ENCODE assay signal across 8 mouse cellular contexts in the genomic region with DNA sequence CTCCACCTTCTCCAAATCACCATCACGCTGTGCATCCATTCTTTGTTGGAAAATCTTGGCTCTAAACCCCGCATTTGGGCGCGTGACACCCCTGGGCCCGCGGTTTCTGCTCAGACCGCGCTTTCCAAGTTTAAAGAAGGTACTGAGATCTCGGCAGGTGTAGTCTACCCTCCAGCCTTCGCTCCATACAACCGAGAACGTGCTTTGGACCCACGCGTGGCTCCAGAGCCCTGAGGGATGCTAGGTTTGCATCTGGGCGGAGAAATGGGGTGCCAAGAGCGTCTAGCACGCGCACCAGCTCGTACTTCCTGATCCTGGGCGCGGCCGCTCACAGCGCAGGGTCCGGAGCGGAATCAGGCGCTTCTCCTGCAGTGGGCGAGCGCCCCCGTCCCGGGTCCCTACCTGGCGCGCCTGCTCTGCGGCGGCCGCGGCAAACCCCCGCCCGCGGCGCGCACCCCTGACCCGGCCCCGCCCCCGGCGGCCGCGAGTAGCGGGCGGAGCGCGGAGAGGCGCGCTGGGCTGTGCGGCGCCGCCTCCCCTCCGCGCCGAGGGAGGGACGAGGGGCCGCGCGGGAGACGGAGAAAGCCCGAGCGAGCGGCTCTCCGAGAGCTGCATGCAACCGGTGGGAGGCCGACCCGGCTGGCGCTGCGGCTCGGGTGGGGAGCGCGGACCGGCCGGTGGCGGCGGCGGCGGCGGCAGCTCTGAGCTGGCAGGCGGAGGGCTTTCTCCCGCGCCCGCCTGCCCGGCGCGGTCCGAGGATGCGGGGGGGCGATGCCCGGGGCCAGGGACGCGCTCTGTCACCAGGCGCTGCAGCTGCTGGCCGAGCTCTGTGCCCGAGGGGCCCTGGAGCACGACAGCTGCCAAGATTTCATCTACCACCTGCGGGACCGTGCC. TPM values are rescaled to one million over a fixed set of nuclear protein-coding genes. Genes with fewer than 3 reads are reported as not detected.
DNase-seq lines count a peak whose midpoint lies in the region; ATAC-seq lines count a peak whose summit lies in the region.

A gene (plus strand): TSS at position 497 of the 894 bp plus-strand sequence.

- H3K9me3 ChIP-seq in heart, embryonic 11.5 days (replicated peaks; ENCODE audit: control insufficient read depth, low read length), result no peaks in the 10 kb centered on the region
- H3K9me3 ChIP-seq in kidney, embryonic 14.5 days (ENCODE audit: control insufficient read depth, low read length), result no peaks in the 10 kb centered on the region
- H3K9me3 ChIP-seq in neural tube, embryonic 11.5 days (ENCODE audit: control insufficient read depth, low read length), result no peaks in the 10 kb centered on the region

- H3K27ac ChIP-seq in heart, embryonic 11.5 days (ENCODE audit: low read depth, low read length), result no peak within 1 kb of the TSS
- H3K27ac ChIP-seq in kidney, embryonic 14.5 days (ENCODE audit: low read depth, low read length), result no peak within 1 kb of the TSS
- H3K27ac ChIP-seq in neural tube, embryonic 11.5 days (ENCODE audit: low read depth, low read length), result no peak within 1 kb of the TSS

- H3K4me1 ChIP-seq in heart, embryonic 11.5 days (ENCODE audit: control insufficient read depth, insufficient read depth, low read length), result no peaks in the 10 kb centered on the region
- 0 out of 2 replicates have a peak, but pooled peaks cover 5% of the 10 kb centered on the region for H3K4me1 ChIP-seq in kidney, embryonic 14.5 days (ENCODE audit: control insufficient read depth, insufficient read depth, low read length)
- no peaks in the 10 kb centered on the region for H3K4me1 ChIP-seq in neural tube, embryonic 11.5 days (ENCODE audit: control insufficient read depth, insufficient read depth, low read length)

- ATAC-seq in heart, embryonic 11.5 days (replicated peaks; ENCODE audit: insufficient number of reproducible peaks, low FRiP score, low TSS enrichment), result peak; percentile 82
- ATAC-seq in kidney, embryonic 14.5 days (ENCODE audit: low FRiP score, low TSS enrichment), result peak; percentile 94
- peak; percentile 93 for ATAC-seq in neural tube, embryonic 11.5 days (ENCODE audit: insufficient read depth, low FRiP score, low TSS enrichment)

- WGBS in heart, embryonic 11.5 days (ENCODE audit: insufficient replicate concordance), result under 1% methylated on average over 83 of the region's 102 CpGs
- whole genome bisulfite sequencing in kidney, embryonic 14.5 days, result under 1% methylated on average over 58 of the region's 102 CpGs
- WGBS in neural tube, embryonic 11.5 days, result under 1% methylated on average over 53 of the region's 102 CpGs

- peak within 1 kb of the TSS; percentile 100 for H3K4me2 ChIP-seq in heart, embryonic 11.5 days
- peak within 1 kb of the TSS; percentile 89 for H3K4me2 ChIP-seq in kidney, embryonic 14.5 days (replicated peaks; ENCODE audit: low read depth, low read length)
- peak within 1 kb of the TSS; percentile 100 for H3K4me2 ChIP-seq in neural tube, embryonic 11.5 days (ENCODE audit: low read depth)

- H3K4me3 ChIP-seq in heart, embryonic 11.5 days (ENCODE audit: low read depth, low read length), result peak within 1 kb of the TSS; percentile 67
- H3K4me3 ChIP-seq in kidney, embryonic 14.5 days (ENCODE audit: low read length), result peak within 1 kb of the TSS; percentile 50
- peak within 1 kb of the TSS; percentile 69 for H3K4me3 ChIP-seq in neural tube, embryonic 11.5 days (ENCODE audit: low read depth, low read length)

- DNase-seq in gastrocnemius, adult 18-20 months (ENCODE audit: low spot score), result peak; percentile 8
- no peak for DNase-seq in gastrocnemius, postnatal 36 days
- peak; percentile 63 for DNase-seq in embryo, embryonic 10.5 days (ENCODE audit: low spot score)
- peak; percentile 10 for DNase-seq in liver
- peak; percentile 70 for DNase-seq in neural tube, embryonic 11.5 days (ENCODE audit: low spot score)
- peak; percentile 3 for DNase-seq in thymus, postnatal 0 days (ENCODE audit: low spot score)

- H3K9ac ChIP-seq in heart, embryonic 11.5 days (ENCODE audit: low read depth, low read length), result peak within 1 kb of the TSS; percentile 60
- H3K9ac ChIP-seq in kidney, embryonic 14.5 days (ENCODE audit: low read depth, low read length), result peak within 1 kb of the TSS; percentile 52
- H3K9ac ChIP-seq in neural tube, embryonic 11.5 days (ENCODE audit: low read length), result peak within 1 kb of the TSS; percentile 54

- intact Hi-C loops in gastrocnemius, postnatal 36 days (cut with DNase I), result no loop called here

- H3K27me3 ChIP-seq in heart, embryonic 11.5 days (ENCODE audit: control insufficient read depth, insufficient read depth, low read length), result peaks cover 44% of the 10 kb centered on the region
- peaks cover 19% of the 10 kb centered on the region for H3K27me3 ChIP-seq in kidney, embryonic 14.5 days (ENCODE audit: control insufficient read depth, insufficient read depth, low read length)
- H3K27me3 ChIP-seq in neural tube, embryonic 11.5 days (ENCODE audit: control insufficient read depth, insufficient read depth, low read length), result peaks cover 18% of the 10 kb centered on the region

- H3K36me3 ChIP-seq in heart, embryonic 11.5 days (ENCODE audit: control insufficient read depth, insufficient read depth, low read length), result no peaks in the 10 kb centered on the region
- H3K36me3 ChIP-seq in kidney, embryonic 14.5 days (ENCODE audit: control insufficient read depth, insufficient read depth, low read length), result no peaks in the 10 kb centered on the region
- H3K36me3 ChIP-seq in neural tube, embryonic 11.5 days (ENCODE audit: control insufficient read depth, insufficient read depth, low read length), result no peaks in the 10 kb centered on the region

RNA-seq across cellular contexts. Expression of the gene that starts here (rescaled TPM):
- under 1 TPM; 0.27 to 0.31 TPM for total RNA-seq in gastrocnemius, adult 18-20 months (2021)
- under 1 TPM; 0.18 to 0.20 TPM for total RNA-seq in gastrocnemius, postnatal 36 days (2021)
- polyA plus RNA-seq in heart, embryonic 11.5 days (2014; fragmentation: Nextera tagmentation; extraction: Ambion mirVana), result 1.0 and 1.3 TPM in 2 replicates
- polyA plus RNA-seq in kidney, embryonic 14.5 days (2014; fragmentation: Nextera tagmentation; extraction: Ambion mirVana), result 4.5 and 4.8 TPM in 2 replicates
- 4.2 and 4.4 TPM in 2 replicates for polyA plus RNA-seq in neural tube, embryonic 11.5 days (2014; fragmentation: Nextera tagmentation; extraction: Ambion mirVana)
- polyA plus RNA-seq in thymus, postnatal 0 days (2015; fragmentation: Nextera tagmentation; extraction: Ambion mirVana), result 0.04 and 0.08 TPM in 2 replicates

Comparison
In these comparisons a context has a peak if more than half of its experiments do, and no peak if none do; other contexts are left out.
1. Peak in DNase-seq in gastrocnemius, adult 18-20 months; RNA of the gene not detected or under 1 TPM.
2. Peak in DNase-seq in thymus, postnatal 0 days; RNA of the gene not detected or under 1 TPM.
3. DNase-seq: peak in embryo, embryonic 10.5 days (single experiment), liver (single experiment) and neural tube, embryonic 11.5 days (single experiment); none in gastrocnemius, postnatal 36 days (0 of 2).
4. Peak in every context shown above with its lines, with median percentiles within 50 percentile points of each other: ATAC-seq, H3K4me2 ChIP-seq, H3K4me3 ChIP-seq and H3K9ac ChIP-seq.